Comparison of ENCODE assay signal across 11 mouse cellular contexts in genomic region chr19:5052166-5052822, GRCm38 (mm10). TPM values are rescaled to one million over a fixed set of nuclear protein-coding genes. Genes with fewer than 3 reads are reported as not detected.
A peak's percentile ranks its signal among the peaks of the same experiment; 100 is the strongest.
DNase-seq lines count a peak whose midpoint lies in the region; ATAC-seq and TF ChIP-seq lines count a peak whose summit lies in the region.
"Had no signal": no experiment of that assay in that cellular context is flagged by ENCODE, and none has a peak within 500 bp of the region (broad histone marks: within the 10 kb centered on the region; RNA-seq: fewer than 3 reads in every experiment).

No protein-coding gene starts in this region.

- peaks cover 52% of the 10 kb centered on the region for H3K79me2 ChIP-seq in C2C12 (ENCODE audit: control insufficient read depth, insufficient read depth)

- no peak for DNase-seq in heart, embryonic 10.5 days (ENCODE audit: low spot score)
- no peak for DNase-seq in heart, adult 8-10 months (ENCODE audit: low spot score)
- DNase-seq in left cerebral cortex, adult 18-20 months (ENCODE audit: low spot score in 2 of 2) = peak; percentile 72 to 79
- no peak for DNase-seq in left cerebral cortex, postnatal 10 days (ENCODE audit: extremely low spot score in 1 of 2, low spot score in 2 of 2)
- peak; percentile 34 to 45 for DNase-seq in cerebellum, postnatal 36 days
- DNase-seq in yolk sac, embryonic 10.5 days (ENCODE audit: low spot score) = no peak
- no peak for DNase-seq in midbrain, embryonic 11.5 days (ENCODE audit: low spot score, missing footprints)

- peaks cover 62% of the 10 kb centered on the region for H3K27me3 ChIP-seq in heart, embryonic 10.5 days (ENCODE audit: insufficient read depth, poor library complexity, severe bottlenecking)
- no peaks in the 10 kb centered on the region for H3K27me3 ChIP-seq in C2C12 (ENCODE audit: control insufficient read depth, insufficient read depth, insufficient read length)
- H3K27me3 ChIP-seq in midbrain, embryonic 11.5 days (ENCODE audit: control insufficient read depth, insufficient read depth, low read length) = peaks cover 35% of the 10 kb centered on the region
- H3K27me3 ChIP-seq: CH12.LX had no signal

- H3K4me1 ChIP-seq in heart, embryonic 10.5 days = peaks cover 59% of the 10 kb centered on the region
- H3K4me1 ChIP-seq in midbrain, embryonic 11.5 days (ENCODE audit: control insufficient read depth, insufficient read depth, low read length) = peaks cover 22% of the 10 kb centered on the region

- H3ac ChIP-seq in C2C12 (ENCODE audit: control insufficient read depth, insufficient read length, low read depth) = peak overlapping the region; percentile 28

- no peak overlapping the region for H3K9ac ChIP-seq in midbrain, embryonic 11.5 days (ENCODE audit: low read length)

- H3K79me3 ChIP-seq in C2C12 (ENCODE audit: low read depth) = peaks cover 43% of the 10 kb centered on the region

- 18% methylated on average over 25 of the region's 25 CpGs for WGBS in heart, embryonic 10.5 days
- WGBS in midbrain, embryonic 11.5 days = 22% methylated on average over 25 of the region's 25 CpGs

- intact Hi-C loops in left cerebral cortex, postnatal 10 days (cut with DNase I) = no loop called here

- peaks cover 31% of the 10 kb centered on the region for H3K36me3 ChIP-seq in heart, embryonic 10.5 days
- H3K36me3 ChIP-seq in C2C12 (ENCODE audit: control insufficient read depth, insufficient read depth) = peaks cover 58% of the 10 kb centered on the region
- H3K36me3 ChIP-seq in midbrain, embryonic 11.5 days (ENCODE audit: control insufficient read depth, insufficient read depth, low read length) = no peaks in the 10 kb centered on the region

- no peak for ATAC-seq in midbrain, embryonic 11.5 days (ENCODE audit: low FRiP score)

- peak overlapping the region; percentile 76; the same call in 1 of the 2 replicates for H3K27ac ChIP-seq in heart, embryonic 10.5 days
- no peak overlapping the region for H3K27ac ChIP-seq in midbrain, embryonic 11.5 days (ENCODE audit: low read depth, low read length)
- H3K27ac ChIP-seq: macrophage had no signal

- no peak for TF ChIP-seq CTCF in C2C12 (IDR thresholded peaks at IDR 0.05; ENCODE audit: control insufficient read depth, insufficient read depth, insufficient read length)

- no peaks in the 10 kb centered on the region for H3K9me3 ChIP-seq in heart, embryonic 10.5 days
- H3K9me3 ChIP-seq in midbrain, embryonic 11.5 days (ENCODE audit: control insufficient read depth, low read length) = no peaks in the 10 kb centered on the region

- H3K4me3 ChIP-seq in heart, embryonic 10.5 days = peak overlapping the region; percentile 49
- H3K4me3 ChIP-seq in C2C12 (ENCODE audit: insufficient read depth, poor library complexity, severe bottlenecking) = peak overlapping the region; percentile 84
- no peak overlapping the region for H3K4me3 ChIP-seq in midbrain, embryonic 11.5 days (ENCODE audit: low read depth, low read length)

- no peak overlapping the region for H3K4me2 ChIP-seq in midbrain, embryonic 11.5 days

TF ChIP-seq in C2C12, 6 proteins besides CTCF, POLR2A, EP300 and RAD21:
- TF ChIP-seq MYOD1 (IDR thresholded peaks at IDR 0.05; ENCODE audit: control insufficient read depth, insufficient read length, low read depth) = peak; percentile 74
- no peak for TF ChIP-seq USF1 (IDR thresholded peaks at IDR 0.05; ENCODE audit: low read depth)

RNA-seq across cellular contexts. Expression of gene Rin1, which starts 2.0 kb away (rescaled TPM):
- 4.0 and 5.3 TPM in 2 replicates for polyA plus RNA-seq in heart, embryonic 10.5 days (2016; fragmentation: Nextera tagmentation; extraction: Ambion mirVana)
- total RNA-seq in heart, adult 8-10 months (2022) = 1 to 10 TPM in 3 of 4 experiments, under 1 TPM in 1; 0.79 to 2.6 (median 2.0) TPM
- 10 to 100 TPM; 75.4 to 75.5 TPM for total RNA-seq in left cerebral cortex, adult 18-20 months (2021)
- 10 to 100 TPM; 16.9 to 24.1 TPM for total RNA-seq in left cerebral cortex, postnatal 10 days (2021)
- 48.9 TPM for polyA plus RNA-seq in C2C12 (2012; fragmentation: generic; extraction: Trizol)
- 0.63 and 1.4 TPM in 2 replicates for polyA plus RNA-seq in midbrain, embryonic 11.5 days (2014; fragmentation: Nextera tagmentation; extraction: Ambion mirVana)

RNA-seq across cellular contexts. Expression of gene Brms1, which starts 11.1 kb away (rescaled TPM):
- 47.1 and 58.1 TPM in 2 replicates for polyA plus RNA-seq in heart, embryonic 10.5 days (2016; fragmentation: Nextera tagmentation; extraction: Ambion mirVana)
- 10 to 100 TPM; 13.0 to 17.6 (median 15.6) TPM for total RNA-seq in heart, adult 8-10 months (2022)
- total RNA-seq in left cerebral cortex, adult 18-20 months (2021) = 10 to 100 TPM; 22.6 to 32.0 TPM
- 1 to 10 TPM; 6.6 to 8.8 TPM for total RNA-seq in left cerebral cortex, postnatal 10 days (2021)
- 55.3 TPM for polyA plus RNA-seq in C2C12 (2012; fragmentation: generic; extraction: Trizol)
- polyA plus RNA-seq in midbrain, embryonic 11.5 days (2014; fragmentation: Nextera tagmentation; extraction: Ambion mirVana) = 66.1 and 68.4 TPM in 2 replicates

RNA-seq across cellular contexts. Expression of gene AC124502.3, which starts 13.6 kb away (rescaled TPM):
- 1.6 and 2.5 TPM in 2 replicates for polyA plus RNA-seq in heart, embryonic 10.5 days (2016; fragmentation: Nextera tagmentation; extraction: Ambion mirVana)
- 1 to 10 TPM; 2.4 to 3.4 (median 2.6) TPM for total RNA-seq in heart, adult 8-10 months (2022)
- 1 to 10 TPM; 6.5 to 7.6 TPM for total RNA-seq in left cerebral cortex, adult 18-20 months (2021)
- 1 to 10 TPM; 6.3 to 7.0 TPM for total RNA-seq in left cerebral cortex, postnatal 10 days (2021)
- polyA plus RNA-seq in C2C12 (2012; fragmentation: generic; extraction: Trizol) = 1.5 TPM
- 1.6 TPM in 2 replicates for polyA plus RNA-seq in midbrain, embryonic 11.5 days (2014; fragmentation: Nextera tagmentation; extraction: Ambion mirVana)

RNA-seq across cellular contexts. Expression of gene B4gat1, which starts 13.7 kb away (rescaled TPM):
- 42.8 and 47.8 TPM in 2 replicates for polyA plus RNA-seq in heart, embryonic 10.5 days (2016; fragmentation: Nextera tagmentation; extraction: Ambion mirVana)
- total RNA-seq in heart, adult 8-10 months (2022) = 10 to 100 TPM; 45.0 to 47.2 (median 45.6) TPM
- total RNA-seq in left cerebral cortex, adult 18-20 months (2021) = 100 to 1,000 TPM; 118 to 120 TPM
- 100 to 1,000 TPM; 133 to 136 TPM for total RNA-seq in left cerebral cortex, postnatal 10 days (2021)
- polyA plus RNA-seq in C2C12 (2012; fragmentation: generic; extraction: Trizol) = 28.1 TPM
- 40.1 and 41.7 TPM in 2 replicates for polyA plus RNA-seq in midbrain, embryonic 11.5 days (2014; fragmentation: Nextera tagmentation; extraction: Ambion mirVana)

RNA-seq across cellular contexts. Expression of gene Cd248, which starts 15.6 kb away (rescaled TPM):
- 19.0 and 43.4 TPM in 2 replicates for polyA plus RNA-seq in heart, embryonic 10.5 days (2016; fragmentation: Nextera tagmentation; extraction: Ambion mirVana)
- 1 to 10 TPM; 6.8 to 9.3 (median 8.7) TPM for total RNA-seq in heart, adult 8-10 months (2022)
- 1 to 10 TPM; 3.5 to 4.5 TPM for total RNA-seq in left cerebral cortex, adult 18-20 months (2021)
- 10 to 100 TPM in 1 of 2 experiments, 1 to 10 TPM in 1; 9.5 to 12.2 TPM for total RNA-seq in left cerebral cortex, postnatal 10 days (2021)
- polyA plus RNA-seq in C2C12 (2012; fragmentation: generic; extraction: Trizol) = 3.2 TPM
- 26.7 and 32.2 TPM in 2 replicates for polyA plus RNA-seq in midbrain, embryonic 11.5 days (2014; fragmentation: Nextera tagmentation; extraction: Ambion mirVana)
- total RNA-seq: CH12.LX; neutrophil, adult 5-6 weeks had no signal
- polyA plus RNA-seq: macrophage had no signal

Comparison
In these comparisons a context has a peak if more than half of its experiments do, and no peak if none do; other contexts are left out.
1. DNase-seq: peak in left cerebral cortex, adult 18-20 months (2 of 2) and cerebellum, postnatal 36 days (2 of 2); none in heart, embryonic 10.5 days (single experiment), heart, adult 8-10 months (single experiment), left cerebral cortex, postnatal 10 days (0 of 2), yolk sac, embryonic 10.5 days (single experiment) and midbrain, embryonic 11.5 days (single experiment).
2. RNA of gene Rin1, which starts 2.0 kb away (total RNA-seq): 75.4 to 75.5 TPM in left cerebral cortex, adult 18-20 months and 16.9 to 24.1 TPM in left cerebral cortex, postnatal 10 days; 0.79 to 2.6 TPM in heart, adult 8-10 months; every median in the first group is over 4 times any median in the second.